Mouse (Mus musculus): Measurements from ENCODE around the gene Snapc4.
A peak's percentile ranks its signal among the peaks of the same experiment; 100 is the strongest.

The Snapc4 gene

GRCm38 (mm10) chr2:26313394-26313793 lies 67.1 kb downstream of the Snapc4 start:
- no peak for DNase-seq

- peak in 1 of 2 experiments; percentile 57 for DNase-seq
Measured at GRCm38 (mm10) chr2:26312812-26313211, 67.6 kb downstream of the Snapc4 start.

All from kidney, postnatal 4 days (tissue).